Mouse (Mus musculus): ENCODE data around the gene Drc7.

Gene Drc7

GRCm38 (mm10) chr8:95123455-95123854 is 68.6 kb downstream of the Drc7 start:
- in situ Hi-C loops (cut with MboI, MseI) = loop anchor here (10.0 to 25.0 kb wide), 2 partner anchors 1081 to 2011 kb away; no protein-coding TSS in a partner anchor

- in situ Hi-C loops (cut with MboI, MseI) = loop anchor here in 1 of 2 experiments (10.0 kb wide), 1 partner anchor 1078 kb away; no protein-coding TSS in a partner anchor
Observed at GRCm38 (mm10) chr8:95126497-95126896, 71.6 kb downstream of the Drc7 start.

- in situ Hi-C loops (cut with MboI, MseI) = loop anchor here in 1 of 2 experiments (10.0 kb wide), 1 partner anchor 1077 kb away; no protein-coding TSS in a partner anchor
Observed at GRCm38 (mm10) chr8:95127658-95128057, 72.8 kb downstream of the Drc7 start.

Measured in T-helper 17 cell (primary cell).